Mouse (Mus musculus): Measurements from ENCODE around the gene Gm49373.

Gene Gm49373

DNA sequence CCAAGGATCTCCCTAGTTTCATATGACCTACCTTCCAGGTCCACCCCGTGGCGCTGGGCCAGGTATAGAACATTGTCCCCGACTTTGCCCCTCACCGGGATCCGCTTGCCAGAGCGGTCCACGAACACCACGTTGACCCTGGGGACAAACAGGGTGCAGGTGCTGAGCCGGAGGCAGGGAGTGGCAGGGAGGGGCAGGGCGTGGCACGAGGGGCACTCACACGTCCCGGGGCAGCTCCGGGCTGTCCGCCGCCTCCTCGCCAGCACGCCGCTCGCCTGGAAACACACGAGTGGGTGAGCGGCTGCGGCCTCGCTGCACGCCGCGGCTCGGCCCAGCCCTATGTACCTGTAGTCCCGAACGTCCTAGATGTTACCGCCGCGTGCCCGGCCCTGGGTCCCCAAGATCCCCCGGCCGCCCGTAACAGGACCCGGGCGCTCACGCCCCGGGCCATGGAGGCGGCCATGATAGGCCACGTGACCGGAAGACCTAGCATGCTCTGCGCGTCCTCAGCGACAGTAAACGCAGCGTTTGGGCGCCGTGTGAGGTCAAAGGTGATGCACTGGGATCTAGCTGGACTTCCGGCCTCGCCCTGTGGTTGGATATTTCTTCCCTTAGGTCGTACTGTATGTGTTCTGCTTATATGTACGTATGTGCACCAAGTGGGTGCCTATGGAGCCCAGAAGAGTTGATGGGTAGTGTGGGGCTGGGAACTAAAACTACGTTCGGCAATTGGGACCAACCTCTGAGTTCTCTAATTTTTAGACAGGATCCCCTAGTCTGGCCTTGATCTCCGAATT lies at the start of gene Gm49373, which contains the start of gene Fdx1l:
TSS of gene Gm49373 (minus strand) at position 53 of the 797 bp plus-strand sequence.
TSS of gene Fdx1l (minus strand) at position 571 of the 797 bp plus-strand sequence.
- peak; percentile 93 to 95 for DNase-seq (ENCODE audit: low spot score in 2 of 2)

DNA sequence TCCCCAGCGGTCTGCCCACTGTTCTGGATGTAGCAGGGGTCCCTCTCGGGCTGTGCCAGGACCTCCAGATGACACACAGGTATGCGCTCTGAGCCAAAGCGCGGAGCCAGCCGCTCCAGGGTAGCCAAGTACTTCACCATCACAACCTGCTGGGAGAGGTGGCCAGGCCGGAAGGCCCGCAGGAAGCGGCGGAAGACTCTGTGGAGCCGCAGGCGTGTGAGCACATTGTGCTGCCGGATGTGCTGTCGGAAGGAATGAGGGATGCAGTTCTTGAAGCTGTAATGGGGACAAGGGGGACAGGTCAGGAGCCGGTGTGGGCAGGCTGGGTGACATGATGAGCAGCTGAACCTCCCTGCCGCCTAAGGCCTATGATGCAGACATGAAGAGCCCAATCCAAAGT lies 48.6 kb upstream of the Gm49373 start:
- DNase-seq (ENCODE audit: low spot score in 2 of 2), result no peak

DNA sequence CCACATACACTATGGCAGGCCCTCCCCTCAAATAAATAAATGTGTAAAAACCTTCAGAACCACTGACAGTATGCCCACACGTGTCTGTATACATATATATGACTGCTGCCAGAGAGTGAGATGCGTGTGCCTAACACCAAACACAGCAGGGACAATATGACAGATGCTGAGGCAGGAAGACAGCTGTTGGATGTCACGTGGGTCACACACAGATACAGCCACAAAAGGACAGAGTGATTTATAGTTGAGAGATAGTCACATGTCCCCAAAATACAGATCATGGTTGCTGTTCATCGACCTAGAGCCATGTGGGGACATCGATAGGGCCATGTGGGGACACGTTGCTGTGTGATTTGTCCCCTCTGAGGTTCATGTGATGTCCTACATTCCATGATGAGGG lies 44.2 kb upstream of the Gm49373 start:
- no peak for DNase-seq (ENCODE audit: low spot score in 2 of 2)

DNA sequence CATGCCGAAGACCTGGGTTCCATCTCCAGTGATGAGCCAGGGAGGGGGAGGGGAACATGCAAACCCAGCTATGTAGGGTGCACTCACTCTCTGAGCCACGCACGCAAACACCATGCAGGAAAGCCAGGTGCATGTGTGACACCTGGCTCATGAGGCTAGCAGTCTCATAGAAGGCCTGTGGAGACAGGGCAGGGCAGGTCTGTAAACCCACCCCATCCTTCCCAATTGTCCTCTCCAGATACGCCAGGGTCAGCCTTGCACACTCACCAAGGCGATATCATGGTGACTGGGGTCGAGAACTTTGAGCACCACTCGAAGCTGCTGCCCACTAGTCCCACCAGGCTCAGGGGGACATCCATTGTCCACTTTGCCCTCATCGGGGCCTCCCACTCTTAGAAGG lies 42.2 kb upstream of the Gm49373 start:
- DNase-seq (ENCODE audit: low spot score in 2 of 2), result no peak

DNA sequence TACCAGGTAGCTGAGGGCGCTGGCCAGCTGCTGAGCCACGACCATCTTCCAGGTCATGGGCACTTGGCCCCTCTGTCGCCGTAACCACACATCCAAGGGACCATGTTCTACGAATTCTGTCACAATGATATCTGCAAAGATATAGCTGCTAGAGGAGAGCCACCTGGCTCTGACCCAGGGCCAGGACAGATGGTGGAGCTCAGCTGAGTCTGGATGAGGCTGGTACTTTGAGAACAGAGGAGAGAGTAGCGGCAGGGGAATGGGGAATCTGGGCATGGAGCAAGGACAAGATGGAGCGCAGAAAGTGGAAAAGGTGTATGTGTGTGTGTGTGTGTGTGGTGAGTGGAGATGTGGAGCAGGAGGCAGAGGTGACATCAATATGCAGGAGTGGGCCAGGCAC lies 41.3 kb upstream of the Gm49373 start:
- no peak for DNase-seq (ENCODE audit: low spot score in 2 of 2)

DNA sequence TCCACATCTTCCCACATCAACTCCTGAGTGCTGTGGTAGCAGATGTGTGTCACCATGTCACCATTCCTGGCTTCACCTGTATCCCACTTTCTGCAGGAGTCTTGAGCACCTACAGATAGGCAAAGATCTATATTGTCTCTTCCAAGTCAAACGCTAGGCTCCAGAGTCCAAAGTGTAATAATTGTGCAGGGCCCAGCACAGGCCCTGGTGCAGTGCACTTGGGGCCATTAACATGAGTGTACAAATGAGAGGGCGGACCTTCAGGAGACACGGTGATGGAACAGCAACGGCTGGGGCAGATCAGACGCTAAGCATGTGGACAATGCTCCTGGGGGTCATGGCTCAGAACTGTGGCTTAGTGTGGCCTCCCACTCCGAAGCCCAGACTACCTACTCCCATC lies 40.9 kb upstream of the Gm49373 start:
- no peak for DNase-seq (ENCODE audit: low spot score in 2 of 2)

DNA sequence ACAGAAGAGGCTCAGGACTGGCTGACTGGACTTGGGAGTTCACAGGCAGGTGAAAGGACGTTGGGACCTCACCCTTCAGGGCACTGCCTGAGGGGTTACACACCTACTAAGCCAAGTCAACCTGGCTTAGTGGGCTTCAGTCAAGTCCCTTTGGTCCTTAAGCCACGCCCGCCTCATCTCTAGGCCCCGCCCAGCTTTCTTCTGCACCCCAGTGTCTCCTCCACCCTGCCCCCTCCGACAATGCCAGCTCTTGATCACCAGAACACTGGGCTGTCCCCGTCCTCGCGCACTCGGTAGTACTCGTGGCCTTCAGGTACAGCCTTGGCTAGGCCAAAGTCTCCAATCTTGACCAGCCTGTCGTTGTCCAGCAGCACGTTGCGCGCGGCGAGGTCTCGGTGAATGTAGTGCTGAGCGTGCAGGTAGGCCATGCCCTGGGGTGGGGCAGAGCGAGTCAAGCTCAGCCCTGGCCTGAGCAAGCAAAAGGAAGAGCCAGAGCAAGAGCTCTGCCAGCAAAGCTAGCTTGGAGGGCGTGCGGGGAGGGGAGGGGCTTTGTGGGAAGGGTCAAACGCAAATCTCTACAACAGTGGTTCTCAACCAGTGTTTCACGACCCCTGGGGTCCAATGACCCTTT lies 34.8 kb upstream of the Gm49373 start:
- no peak for DNase-seq (ENCODE audit: low spot score in 2 of 2)

DNA sequence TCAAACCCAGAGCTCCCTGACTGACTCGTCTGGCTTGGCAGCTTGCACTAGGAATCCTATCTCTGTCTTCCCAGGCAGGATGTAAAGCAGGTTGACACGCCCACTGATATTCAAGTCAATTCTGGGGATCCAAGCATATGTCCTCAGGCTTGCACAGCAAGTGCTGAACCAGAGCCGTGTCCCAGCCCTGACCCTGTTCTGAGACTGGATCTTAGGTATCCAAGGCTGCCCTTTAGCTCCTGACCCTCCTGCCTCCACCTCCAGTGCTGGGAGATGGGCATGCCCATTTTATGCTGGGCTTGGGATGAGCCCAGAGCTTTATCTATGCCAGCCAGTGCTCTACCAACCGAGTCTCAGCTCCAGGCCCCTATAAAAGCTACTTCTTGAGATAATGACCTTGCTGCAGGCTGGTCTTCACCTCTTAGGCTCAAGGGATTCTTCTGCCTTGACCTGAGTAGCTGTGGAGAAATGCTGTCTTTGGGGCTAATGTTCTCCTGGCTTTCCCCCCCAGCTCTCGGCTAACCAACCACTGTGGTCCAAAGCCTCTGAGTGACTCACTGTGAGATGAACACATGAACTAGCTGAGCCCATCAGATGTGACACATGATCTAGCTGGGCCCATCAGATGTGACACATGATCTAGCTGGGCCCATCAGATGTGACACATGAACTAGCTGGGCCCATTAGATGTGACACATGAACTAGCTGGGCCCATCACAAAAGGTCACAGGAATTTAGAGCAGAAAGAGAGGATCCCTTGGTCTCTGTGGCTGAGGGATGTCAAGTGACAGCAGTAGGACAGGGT lies 33.1 kb upstream of the Gm49373 start:
- DNase-seq (ENCODE audit: low spot score in 2 of 2), result peak in 1 of 2 experiments; percentile 23

DNA sequence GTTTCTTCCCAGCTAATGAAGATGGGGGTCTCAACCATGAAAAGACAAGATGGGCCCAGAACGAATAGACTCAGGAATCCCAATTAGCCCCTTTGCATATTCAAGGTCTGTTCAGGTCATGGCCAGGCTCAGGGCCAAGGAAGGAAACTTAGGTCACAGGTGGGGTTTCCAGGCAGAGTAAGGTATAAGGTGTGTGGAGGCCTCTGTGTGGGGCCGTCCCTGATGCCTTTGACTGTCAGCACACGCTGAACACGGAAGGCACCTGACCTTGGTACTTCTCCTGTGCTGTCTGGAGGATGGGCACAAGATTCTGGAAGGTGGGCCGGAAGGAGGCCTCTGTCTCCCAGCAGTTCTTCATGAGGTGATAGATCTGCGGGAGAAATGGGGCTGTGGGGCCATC lies 31.9 kb upstream of the Gm49373 start:
- no peak for DNase-seq (ENCODE audit: low spot score in 2 of 2)

DNA sequence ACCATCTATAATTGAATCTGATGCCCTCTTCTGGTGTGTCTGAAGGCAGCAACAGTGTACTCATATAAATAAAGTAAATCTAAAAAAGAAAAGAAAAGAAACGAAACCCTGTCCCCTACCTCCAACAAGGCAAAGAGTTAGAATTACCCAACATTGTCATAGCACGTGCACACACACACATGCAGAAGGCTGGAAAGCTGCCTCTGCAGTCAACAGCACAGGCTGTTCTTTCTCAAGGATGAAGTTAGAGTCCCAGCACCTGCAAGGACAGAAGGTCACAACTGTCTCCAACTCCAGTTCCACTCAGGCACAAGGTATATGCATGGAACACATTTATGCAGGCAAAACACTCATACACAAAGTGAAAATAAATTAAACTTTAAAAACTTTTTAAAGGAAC lies 29.2 kb upstream of the Gm49373 start:
- DNase-seq (ENCODE audit: low spot score in 2 of 2), result no peak

DNA sequence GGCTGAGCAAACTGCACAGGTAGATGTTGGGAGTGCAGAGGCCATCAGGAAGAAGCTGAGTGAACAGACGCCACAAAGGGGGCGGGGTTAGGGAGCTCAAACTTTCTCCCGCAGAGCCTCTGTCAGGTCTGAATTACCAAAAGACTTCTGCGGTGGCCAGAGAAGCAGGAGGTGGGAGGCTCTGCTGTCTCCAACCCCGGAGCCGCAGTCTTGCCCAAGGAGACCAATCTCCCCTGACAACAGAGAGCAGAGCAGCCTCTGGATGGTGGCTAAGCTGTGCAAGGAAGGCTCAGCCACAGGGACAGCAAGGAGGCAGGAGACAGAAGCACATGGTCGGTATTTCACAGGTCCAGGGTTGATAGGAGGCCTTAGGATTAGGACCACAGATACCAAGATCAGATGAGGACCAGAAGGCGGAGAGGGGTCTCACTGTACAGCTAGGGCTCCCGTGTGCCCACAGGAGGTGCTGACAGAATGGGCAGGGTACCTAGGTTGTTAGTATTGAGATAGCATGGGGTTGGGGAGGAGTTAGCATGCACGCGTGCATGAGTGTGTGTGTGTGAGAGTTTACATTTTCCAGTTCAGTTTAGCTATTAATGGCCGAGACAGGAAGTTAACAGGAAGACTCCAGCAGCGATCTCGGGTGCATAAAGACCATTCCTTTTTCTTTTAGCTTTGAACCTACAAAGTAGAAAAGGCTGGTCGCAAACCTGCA lies 27.7 kb upstream of the Gm49373 start:
- no peak for DNase-seq (ENCODE audit: low spot score in 2 of 2)

DNA sequence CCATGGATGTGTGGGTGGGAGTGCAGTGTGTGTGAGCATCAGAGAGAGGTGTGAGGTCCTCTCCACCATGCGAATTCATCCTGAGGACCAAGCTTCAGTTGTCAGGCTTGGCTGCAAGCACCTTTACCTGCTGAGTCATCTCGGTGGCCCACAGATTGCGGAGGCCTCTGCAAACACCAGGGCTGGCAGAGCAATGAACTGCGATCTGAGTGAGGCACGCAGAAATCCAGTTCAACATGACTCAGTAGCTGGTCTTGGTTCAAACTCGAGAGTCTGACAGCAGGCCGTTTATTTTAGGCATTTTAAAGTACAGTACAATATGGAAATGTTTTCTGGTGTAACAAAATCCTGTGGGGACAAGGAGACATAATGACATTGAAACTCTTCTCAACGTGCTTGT lies 24.9 kb upstream of the Gm49373 start:
- DNase-seq (ENCODE audit: low spot score in 2 of 2), result peak; percentile 74 to 75

DNA sequence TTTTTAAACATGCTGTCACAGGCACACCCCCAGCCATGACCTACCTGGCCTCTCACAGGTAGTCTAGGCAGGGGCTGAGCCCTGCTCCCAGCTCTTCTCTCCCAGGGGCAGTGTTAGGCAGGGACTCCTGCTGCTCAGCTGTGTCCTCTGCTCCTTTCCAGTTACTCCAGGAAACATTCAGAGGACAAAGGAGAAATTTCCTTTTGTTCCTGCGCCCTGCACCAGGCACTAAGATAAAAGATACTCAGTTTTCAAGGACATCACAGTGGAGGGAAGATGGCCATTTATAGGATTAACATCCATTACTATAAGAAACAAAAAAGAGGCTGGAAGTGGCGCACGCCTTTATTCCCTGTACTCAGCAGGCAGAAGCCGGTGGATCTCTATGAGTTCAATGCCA lies 23.1 kb upstream of the Gm49373 start:
- DNase-seq (ENCODE audit: low spot score in 2 of 2), result no peak

DNA sequence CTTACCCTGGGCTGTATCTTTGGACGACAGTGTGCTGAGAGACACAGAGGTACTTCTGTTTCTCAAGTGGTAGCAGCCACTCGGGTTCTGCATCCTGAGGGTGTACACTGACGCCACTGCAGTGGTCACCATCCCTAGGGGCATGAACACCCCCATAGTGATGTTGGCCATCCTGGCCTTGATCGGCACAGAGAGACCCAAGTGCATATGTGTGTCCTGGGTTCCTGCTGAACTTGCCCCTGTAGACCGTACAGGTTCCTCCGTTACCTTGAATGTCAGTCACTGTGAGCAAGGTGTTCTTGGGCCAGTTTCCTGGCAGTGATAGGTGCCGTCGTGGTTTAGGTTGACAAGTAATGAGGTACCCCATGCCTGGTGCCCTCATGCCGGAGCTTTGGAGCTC lies 20.5 kb upstream of the Gm49373 start:
- DNase-seq (ENCODE audit: low spot score in 2 of 2), result no peak

DNA sequence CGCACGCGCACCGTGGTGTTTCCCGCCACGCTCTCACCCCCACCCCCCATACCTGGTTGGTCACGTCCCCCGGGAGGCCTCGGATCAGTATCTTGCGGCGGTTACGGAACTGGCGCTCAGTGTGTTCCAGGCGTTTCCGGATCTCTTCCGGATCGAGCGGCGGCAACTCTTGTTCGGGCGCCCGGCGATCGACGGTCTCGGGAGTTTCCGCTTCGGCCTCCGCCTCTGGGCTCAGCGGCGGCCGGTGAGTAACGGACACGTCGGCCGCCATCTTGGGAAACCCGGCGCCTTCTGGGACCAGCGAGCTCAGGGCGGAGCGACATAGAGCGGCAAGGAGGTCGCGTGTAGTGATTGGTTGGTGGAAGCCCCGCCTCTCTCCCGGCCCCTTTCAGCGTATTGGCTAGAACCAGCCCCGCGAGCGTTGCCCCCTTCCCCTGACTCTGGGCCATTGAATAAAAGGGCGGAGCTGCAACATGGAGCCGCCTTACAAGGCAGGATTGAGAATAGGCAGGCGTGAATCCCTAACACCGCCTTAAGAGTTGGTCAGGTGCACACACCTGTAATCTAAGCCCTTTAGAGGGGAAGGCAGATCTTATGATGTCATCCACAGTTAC lies 18.9 kb upstream of the Gm49373 start, which contains the start of the genes Gm38431 and Raver1:
TSS of gene Gm38431 (minus strand) at position 291 of the 614 bp plus-strand sequence.
TSS of gene Raver1 (minus strand) at position 302 of the 614 bp plus-strand sequence.
- DNase-seq (ENCODE audit: low spot score in 2 of 2), result peak; percentile 96 to 97

DNA sequence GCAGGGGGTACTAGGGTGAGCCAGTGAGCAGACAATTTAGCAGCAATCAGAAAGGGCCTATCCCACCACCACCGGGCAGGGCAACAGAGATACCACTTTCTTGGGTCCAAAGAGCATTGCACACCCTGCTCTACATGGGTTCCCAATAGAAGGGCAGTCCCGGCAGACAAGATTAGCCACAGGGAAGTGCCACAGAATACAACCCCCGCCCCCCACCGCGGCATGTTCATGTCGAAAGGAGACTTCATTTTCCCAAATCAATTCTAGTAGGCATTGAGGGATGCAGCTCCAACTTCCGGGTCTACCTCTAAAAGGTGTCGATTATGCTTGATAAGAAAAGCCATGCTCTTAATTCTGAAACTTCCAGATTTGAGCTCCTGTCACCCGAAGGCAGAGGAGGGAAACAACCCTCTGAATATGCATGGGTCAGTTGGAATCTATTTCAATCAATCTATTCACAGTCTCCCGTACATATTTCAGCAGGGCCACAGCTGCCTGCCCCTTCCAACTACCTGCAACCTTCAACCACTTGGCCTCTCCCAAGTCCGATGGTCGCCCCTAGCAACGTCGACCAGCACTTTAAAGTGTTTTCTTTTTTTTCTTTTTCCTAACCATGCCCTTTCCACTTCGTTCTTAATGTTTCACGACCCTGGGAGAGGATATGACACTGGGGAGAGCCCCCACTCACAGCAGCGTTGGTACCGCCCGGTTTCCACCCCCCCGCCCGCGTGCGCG lies 18.2 kb upstream of the Gm49373 start:
- DNase-seq (ENCODE audit: low spot score in 2 of 2), result peak in 1 of 2 experiments; percentile 20

DNA sequence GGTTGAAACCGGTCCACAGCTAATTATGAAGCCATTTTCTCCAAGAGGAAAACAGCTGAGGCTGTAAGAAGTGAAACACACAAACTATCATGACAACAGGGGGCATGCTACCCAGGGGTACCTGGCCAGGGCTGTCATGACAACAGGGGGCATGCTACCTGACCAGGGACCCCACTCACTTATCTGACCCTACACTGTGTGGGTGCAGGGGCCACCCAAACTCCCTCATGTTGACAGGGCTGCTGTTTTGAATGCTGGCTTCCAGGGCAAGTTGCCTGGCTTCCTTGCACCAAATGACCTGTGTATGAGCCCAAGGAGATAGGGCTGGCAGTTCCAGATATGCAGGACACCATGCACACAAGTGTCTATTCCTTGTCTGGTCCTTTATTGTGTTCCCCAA lies 17.6 kb upstream of the Gm49373 start:
- no peak for DNase-seq (ENCODE audit: low spot score in 2 of 2)

DNA sequence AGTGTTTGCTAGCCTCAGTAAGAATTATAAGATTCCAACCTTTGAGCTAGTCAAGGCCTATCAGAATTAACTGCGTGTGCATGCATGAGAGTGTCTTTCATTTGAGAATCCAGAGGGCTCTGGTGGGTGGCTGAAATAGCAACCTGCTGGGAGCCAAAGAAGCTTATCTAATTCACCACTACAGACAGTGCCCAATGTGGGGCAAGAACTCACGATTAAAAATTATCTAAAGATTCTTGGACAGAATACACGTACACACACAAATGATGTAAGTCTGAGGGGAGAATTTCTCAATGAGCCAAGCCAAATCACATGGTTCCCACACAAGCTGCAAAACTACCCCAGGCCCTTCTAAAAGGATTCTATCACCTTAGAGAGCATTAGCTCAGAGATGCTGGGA lies 10.4 kb upstream of the Gm49373 start:
- DNase-seq (ENCODE audit: low spot score in 2 of 2), result no peak

DNA sequence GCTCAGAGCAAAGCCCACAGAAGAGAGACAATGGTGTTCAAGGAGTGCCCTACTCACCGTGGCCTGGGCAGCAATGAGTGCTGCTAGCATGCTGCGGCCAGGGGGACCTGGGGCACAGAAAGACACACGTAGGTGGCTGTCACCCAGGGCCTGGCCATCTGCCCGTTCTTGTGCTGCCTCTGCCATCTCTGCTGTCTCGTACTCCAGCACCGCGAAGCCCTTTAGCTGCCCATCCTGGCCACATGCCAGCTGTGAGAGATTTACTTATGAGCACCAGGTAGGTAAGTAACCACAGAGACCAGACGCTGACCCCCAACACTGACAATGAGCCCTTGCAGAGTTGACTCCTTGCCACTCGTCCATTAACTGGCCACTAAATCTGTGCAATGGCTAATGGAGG lies 8.2 kb upstream of the Gm49373 start:
- no peak for DNase-seq (ENCODE audit: low spot score in 2 of 2)

DNA sequence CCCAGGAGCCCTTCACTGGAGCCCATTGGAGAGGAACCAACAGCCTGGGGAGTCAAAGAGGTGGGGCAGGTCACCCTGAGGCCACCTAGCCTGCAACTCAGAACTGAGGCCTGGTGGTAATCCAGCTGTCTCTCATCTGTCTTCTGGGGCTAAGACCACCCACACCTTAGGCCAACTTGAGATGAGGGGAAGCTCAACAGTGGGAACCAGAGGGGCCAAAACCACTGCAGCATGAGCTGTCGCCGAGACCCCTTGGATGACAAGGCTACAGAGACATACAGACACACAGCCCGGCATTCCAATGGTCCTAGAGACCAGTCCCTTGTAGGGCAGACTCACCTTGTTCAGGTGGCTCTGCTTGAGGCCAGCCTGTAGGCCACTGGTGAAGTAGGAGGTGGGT lies 2.7 kb upstream of the Gm49373 start:
- no peak for DNase-seq (ENCODE audit: low spot score in 2 of 2)

DNA sequence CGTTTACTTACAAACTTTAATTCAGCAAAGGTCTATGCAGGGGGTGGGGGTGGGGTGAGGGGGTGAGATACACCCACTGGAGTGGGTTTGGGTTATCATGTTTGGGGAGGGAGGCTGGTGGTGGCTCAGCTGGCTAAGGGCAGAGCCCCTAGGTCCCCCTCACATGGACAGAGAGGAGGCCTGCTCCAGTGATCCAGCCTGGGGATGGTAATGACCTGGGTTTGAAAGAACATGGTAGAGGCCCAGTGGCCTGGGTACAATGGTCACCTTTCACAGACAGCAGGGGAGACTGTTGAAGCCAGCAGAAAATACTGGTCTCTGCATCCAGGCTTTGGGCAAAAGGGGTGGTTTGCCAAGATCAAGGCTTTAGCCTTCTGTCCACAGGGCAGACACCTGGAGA lies 1.3 kb upstream of the Gm49373 start:
- no peak for DNase-seq (ENCODE audit: low spot score in 2 of 2)
